Mouse (Mus musculus) kidney, adult 2 months (tissue): ENCODE measurements around the gene Sorcs2.

ENCODE experiments used
- CTCF ChIP-seq: fragments of 200-500 bp; conservative IDR thresholded peaks from 2 replicates; pipeline ENCODE4 v1.5.1; 2011; ENCODE audit warnings: low read depth, mild to moderate bottlenecking, control low read depth, low read length, moderate library complexity, mixed read lengths; ENCODE audit not compliant: insufficient read depth, insufficient read length
- POLR2A ChIP-seq: fragments of 200-500 bp; IDR thresholded peaks from one replicate; pipeline ENCODE4 v1.6.1; 2011; ENCODE audit warnings: low read depth, low read length, control low read depth

DNA sequence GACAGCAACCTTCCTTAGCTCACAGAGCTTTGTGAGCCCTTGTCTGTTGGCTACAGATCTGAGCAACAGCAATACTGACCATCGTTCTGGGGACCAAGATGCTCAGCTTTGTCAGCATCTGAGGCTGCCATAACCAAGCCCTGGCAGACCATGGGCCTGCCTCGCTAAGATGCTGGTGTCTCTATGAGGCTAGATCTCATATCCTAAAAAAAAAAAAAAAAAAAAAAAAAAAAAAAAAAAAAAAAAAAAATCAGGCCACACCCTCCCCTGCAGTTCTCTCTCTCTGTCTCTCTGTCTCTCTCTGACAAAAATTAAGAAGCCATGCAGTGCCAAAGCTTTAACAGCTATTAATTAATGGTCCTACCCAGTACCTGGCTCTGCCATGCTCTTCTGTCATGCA lies 251.3 kb downstream of the Sorcs2 start:
- no peak for TF ChIP-seq CTCF
- TF ChIP-seq POLR2A: no peak
